Mouse (Mus musculus) CH12.LX (cell line): ENCODE measurements around the gene Bpifa1. TPM values are rescaled to one million over a fixed set of nuclear protein-coding genes. Genes with fewer than 3 reads are reported as not detected.

ENCODE experiments used
- DNase-seq: peaks from one replicate; pipeline ENCODE4 v3.0.0-alpha.2; 2013; ENCODE audit errors: extremely low read depth
- H3K27ac ChIP-seq: 2 replicates; pipeline ENCODE4 v1.5.1; 2012; ENCODE audit warnings: low read depth, mild to moderate bottlenecking, control low read depth, moderate library complexity; ENCODE audit not compliant: insufficient read depth
- H3K27me3 ChIP-seq: replicated peaks from 2 replicates; pipeline ENCODE3; 2012; ENCODE audit warnings: inconsistent platforms
- H3K36me3 ChIP-seq, 2 experiments: replicated peaks in 1 of 2; 2 replicates each; pipeline versions ENCODE3 to v1.6.1; 2012; ENCODE audit warnings: inconsistent platforms in 1 of 2, low read length in 1 of 2, mild to moderate bottlenecking in 1 of 2, mixed read lengths in 1 of 2, moderate library complexity in 1 of 2; ENCODE audit not compliant: control insufficient read depth in 1 of 2, insufficient read depth in 1 of 2
- H3K4me1 ChIP-seq, 2 experiments: 2 replicates each; pipeline ENCODE4 v1.6.1; 2012; ENCODE audit warnings: inconsistent platforms in 1 of 2, moderate library complexity in 1 of 2; ENCODE audit not compliant: insufficient read depth in 2 of 2, control insufficient read depth in 1 of 2
- H3K4me2 ChIP-seq: 2 replicates; pipeline ENCODE4 v1.6.1; 2012; ENCODE audit warnings: low read depth, mild to moderate bottlenecking, control low read depth; ENCODE audit not compliant: poor library complexity, insufficient read depth, severe bottlenecking
- H3K4me3 ChIP-seq, 3 experiments: fragments of 150-350 bp in 1 of 3; sonication (generic) in 1 of 3; replicated peaks in 1 of 3; 2 replicates each; pipeline versions ENCODE3 to v1.5.1; 2011 to 2012; ENCODE audit warnings: low read depth in 2 of 3, low read length in 2 of 3, mild to moderate bottlenecking in 2 of 3, moderate library complexity in 2 of 3, control low read depth in 1 of 3, improper control_type of control experiment in 1 of 3, inconsistent platforms in 1 of 3, mixed read lengths in 1 of 3; ENCODE audit not compliant: poor library complexity in 1 of 3
- H3K79me2 ChIP-seq: replicated peaks from 2 replicates; pipeline ENCODE4 v1.6.1; 2012; ENCODE audit warnings: mild to moderate bottlenecking, moderate library complexity; ENCODE audit not compliant: control insufficient read depth, poor library complexity, insufficient read depth, severe bottlenecking; ENCODE audit errors: extremely low read depth
- H3K9ac ChIP-seq: 2 replicates; pipeline ENCODE4 v1.6.1; 2012; ENCODE audit warnings: low read depth, mild to moderate bottlenecking, control low read depth, moderate library complexity; ENCODE audit not compliant: insufficient read depth
- H3K9me3 ChIP-seq: replicated peaks from 2 replicates; pipeline ENCODE3; 2012; ENCODE audit warnings: low read length, inconsistent platforms, mixed read lengths
- BHLHE40 ChIP-seq: IDR thresholded peaks from 2 replicates; pipeline ENCODE4 v1.6.1; 2011; ENCODE audit warnings: mild to moderate bottlenecking, low read depth, low read length, improper control_type of control experiment
- CHD1 ChIP-seq: IDR thresholded peaks from 2 replicates; pipeline ENCODE4 v1.6.1; 2012; ENCODE audit warnings: low read depth, low read length, improper control_type of control experiment, inconsistent platforms
- CHD2 ChIP-seq: IDR thresholded peaks from 2 replicates; pipeline ENCODE4 v1.6.1; 2011; ENCODE audit warnings: low read length, improper control_type of control experiment
- CTCF ChIP-seq, 2 experiments: IDR thresholded peaks in 1 of 2; conservative IDR thresholded peaks in 1 of 2; 2 replicates each; pipeline ENCODE4 v1.5.1; 2011 to 2012; ENCODE audit warnings: low read depth in 2 of 2, low read length in 2 of 2, improper control_type of control experiment in 1 of 2, inconsistent platforms in 1 of 2, mild to moderate bottlenecking in 1 of 2, moderate library complexity in 1 of 2
- ELF1 ChIP-seq: IDR thresholded peaks from 2 replicates; pipeline ENCODE4 v1.6.1; 2014; ENCODE audit warnings: low read depth, mild to moderate bottlenecking, inconsistent platforms, low read length, improper control_type of control experiment
- GABPA ChIP-seq: IDR thresholded peaks from 2 replicates; pipeline ENCODE4 v1.6.1; 2012; ENCODE audit warnings: low read depth, low read length, improper control_type of control experiment, inconsistent platforms; ENCODE audit not compliant: insufficient replicate concordance
- HCFC1 ChIP-seq: IDR thresholded peaks from 2 replicates; pipeline ENCODE4 v1.6.1; 2012; ENCODE audit warnings: low read depth, mild to moderate bottlenecking, inconsistent platforms, low read length, improper control_type of control experiment
- IRF4 ChIP-seq: IDR thresholded peaks from 2 replicates; pipeline ENCODE4 v1.6.1; 2014; ENCODE audit warnings: low read depth, mild to moderate bottlenecking, inconsistent platforms, low read length, improper control_type of control experiment
- JUND ChIP-seq: conservative IDR thresholded peaks from 2 replicates; pipeline ENCODE4 v1.6.1; 2011; ENCODE audit warnings: low read depth, low read length, improper control_type of control experiment
- KAT2A ChIP-seq: IDR thresholded peaks from 2 replicates; pipeline ENCODE4 v1.6.1; 2012; ENCODE audit warnings: low read length, improper control_type of control experiment, inconsistent platforms; ENCODE audit not compliant: insufficient replicate concordance
- MAFK ChIP-seq: IDR thresholded peaks from 2 replicates; pipeline ENCODE4 v1.6.1; 2011; ENCODE audit warnings: low read length, improper control_type of control experiment; ENCODE audit not compliant: insufficient replicate concordance
- MAX ChIP-seq: IDR thresholded peaks from 2 replicates; pipeline ENCODE4 v1.6.1; 2011; ENCODE audit warnings: low read length, improper control_type of control experiment
- MAZ ChIP-seq: IDR thresholded peaks from 2 replicates; pipeline ENCODE4 v1.6.1; 2012; ENCODE audit warnings: low read depth, mild to moderate bottlenecking, inconsistent platforms, low read length, improper control_type of control experiment, moderate library complexity
- MXI1 ChIP-seq: IDR thresholded peaks from 2 replicates; pipeline ENCODE4 v1.6.1; 2011; ENCODE audit warnings: mild to moderate bottlenecking, low read depth, low read length, improper control_type of control experiment
- MYC ChIP-seq: IDR thresholded peaks from 2 replicates; pipeline ENCODE4 v1.6.1; 2011; ENCODE audit warnings: low read depth, mild to moderate bottlenecking, improper control_type of control experiment, low read length
- NELFE ChIP-seq: IDR thresholded peaks from 2 replicates; pipeline ENCODE4 v1.6.1; 2011; ENCODE audit warnings: low read depth, low read length, improper control_type of control experiment
- POLR2A ChIP-seq: IDR thresholded peaks from 2 replicates; pipeline ENCODE4 v1.6.1; 2011; ENCODE audit warnings: low read depth, mild to moderate bottlenecking, improper control_type of control experiment, low read length
- POLR2AphosphoS2 ChIP-seq: IDR thresholded peaks from 2 replicates; pipeline ENCODE4 v1.6.1; 2011; ENCODE audit warnings: low read depth, low read length, improper control_type of control experiment
- RAD21 ChIP-seq: IDR thresholded peaks from 2 replicates; pipeline ENCODE4 v1.6.1; 2011; ENCODE audit warnings: low read depth, mild to moderate bottlenecking, low read length, improper control_type of control experiment, moderate library complexity
- SIN3A ChIP-seq: IDR thresholded peaks from 2 replicates; pipeline ENCODE4 v1.6.1; 2012; ENCODE audit warnings: low read length, improper control_type of control experiment, inconsistent platforms
- SMC3 ChIP-seq: IDR thresholded peaks from 2 replicates; pipeline ENCODE4 v1.6.1; 2011; ENCODE audit warnings: low read depth, low read length, improper control_type of control experiment
- TBP ChIP-seq: conservative IDR thresholded peaks from 2 replicates; pipeline ENCODE4 v1.6.1; 2011; ENCODE audit warnings: low read depth, low read length, improper control_type of control experiment
- UBTF ChIP-seq: IDR thresholded peaks from 2 replicates; pipeline ENCODE4 v1.6.1; 2012; ENCODE audit warnings: low read depth, mild to moderate bottlenecking, inconsistent platforms, low read length, improper control_type of control experiment, moderate library complexity
- USF2 ChIP-seq: conservative IDR thresholded peaks from 2 replicates; pipeline ENCODE4 v1.6.1; 2011; ENCODE audit warnings: low read depth, low read length, improper control_type of control experiment
- ZMIZ1 ChIP-seq: IDR thresholded peaks from 2 replicates; pipeline ENCODE4 v1.6.1; 2012; ENCODE audit warnings: low read depth, mild to moderate bottlenecking, inconsistent platforms, low read length, improper control_type of control experiment
- ZNF384 ChIP-seq: IDR thresholded peaks from 2 replicates; pipeline ENCODE4 v1.6.1; 2012; ENCODE audit warnings: low read depth, low read length, improper control_type of control experiment, inconsistent platforms
- dilution Hi-C: fragments of 300-500 bp; cut with MboI; formaldehyde crosslinking; loops from 2 replicates; pipeline ENCODE4 v1.14.3; 2020; ENCODE audit warnings: low sequenced_read_pairs; ENCODE audit not compliant: extremely low pct_unique_long_range_greater_than_20kb, extremely low pct_ligation_motif_present
- in situ Hi-C: fragments of 300-500 bp; cut with MboI; formaldehyde crosslinking; loops from 3 replicates; pipeline ENCODE4 v1.14.3; 2019; ENCODE audit warnings: low sequenced_read_pairs, low pct_ligation_motif_present, low pct_unique_long_range_greater_than_20kb, mixed read lengths
- polyA plus RNA-seq: library from polyadenylated mRNA; unstranded; fragments of >175 nt; gene quantifications from 2 replicates; pipeline ENCODE4 v1.2.1, GENCODE M21; 2012; ENCODE audit warnings: low read depth; ENCODE audit not compliant: insufficient read length
- total RNA-seq, 2 experiments: library from RNA; depleted of rRNA; stranded (reverse); fragments of 300-350 nt in 1 of 2; fragments of >200 nt in 1 of 2; gene quantifications; 2 replicates each; pipeline ENCODE4 v1.2.3; 2012 to 2014

Gene Bpifa1
- total and polyA plus RNA-seq, 3 experiments = not detected

DNA sequence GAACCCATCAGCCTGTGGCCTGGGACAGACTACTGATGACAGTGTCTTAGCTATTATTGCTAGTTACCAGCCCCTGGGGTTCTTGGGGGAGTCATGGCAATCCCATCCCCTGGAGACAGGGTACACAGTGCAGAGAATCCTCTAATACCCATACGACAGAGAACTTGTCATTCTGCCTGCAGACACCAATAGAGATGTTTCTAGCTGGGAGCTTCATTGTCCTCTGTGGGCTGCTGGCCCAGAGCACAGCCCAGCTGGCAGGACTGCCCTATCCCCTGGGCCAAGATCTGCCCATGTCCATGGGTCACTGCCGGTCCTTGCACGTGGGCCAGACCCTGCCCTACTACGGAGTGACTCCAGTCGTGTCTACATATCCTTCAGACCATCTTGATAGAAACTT lies 20.6 kb downstream of the Bpifa1 start:
- H3K79me2 ChIP-seq = no peaks in the 10 kb centered on the region

GRCm38 (mm10) chr2:154169172-154169571 lies 26.5 kb downstream of the Bpifa1 start:
- Histone ChIP-seq H3K79me2 (no peaks in the 10 kb centered on the region), H3K9ac (no peak overlapping the region), H3K4me2 (no peak overlapping the region)
- TF ChIP-seq ELF1 (no peak), MXI1 (no peak), CHD2 (no peak), HCFC1 (no peak), SMC3 (no peak), MAFK (no peak), RAD21 (no peak), SIN3A (no peak), IRF4 (no peak), BHLHE40 (no peak), JUND (no peak), NELFE (no peak), ZMIZ1 (no peak), POLR2AphosphoS2 (no peak), CTCF (conservative IDR thresholded peaks at IDR 0.05 in 1 of 2, IDR thresholded peaks at IDR 0.05 in 1 of 2; ENCODE audit: low read depth in 2 of 2, low read length in 2 of 2) (no peak), GABPA (no peak)
- TF ChIP-seq, all 38 proteins: peak for 0
- Histone ChIP-seq H3K4me1 (peaks cover 0 to 4% of the 10 kb centered on the region in 2 experiments; a peak in 1 of 4 replicates), H3K9me3 (no peaks in the 10 kb centered on the region), H3K27ac (no peak overlapping the region), H3K27me3 (peaks cover 85% of the 10 kb centered on the region), H3K4me3 (no peak overlapping the region), H3K36me3 (no peaks in the 10 kb centered on the region)
- in situ Hi-C loops (no loop called here), dilution Hi-C loops (no loop called here)
- no peak for DNase-seq

More for the DNA sequence above, 20.6 kb downstream of the Bpifa1 start:
- dilution Hi-C loops (no loop called here), in situ Hi-C loops (no loop called here)
- no peaks in the 10 kb centered on the region for H3K4me1 ChIP-seq
- peaks cover 84% of the 10 kb centered on the region for H3K27me3 ChIP-seq
- H3K9me3 ChIP-seq = peaks cover 7% of the 10 kb centered on the region
- H3K4me2 ChIP-seq = no peak overlapping the region
- no peak overlapping the region for H3K27ac ChIP-seq
- H3K4me3 ChIP-seq = no peak overlapping the region
- TF ChIP-seq CHD1 (no peak), TBP (no peak), NELFE (no peak), HCFC1 (no peak), ELF1 (no peak), USF2 (no peak), BHLHE40 (no peak), MXI1 (no peak), MAFK (no peak), KAT2A (no peak), UBTF (no peak), MAZ (no peak), MAX (no peak), POLR2A (no peak), ZNF384 (no peak), CTCF (conservative IDR thresholded peaks at IDR 0.05 in 1 of 2, IDR thresholded peaks at IDR 0.05 in 1 of 2; ENCODE audit: low read depth in 2 of 2, low read length in 2 of 2) (no peak), SMC3 (no peak), MYC (no peak)
- DNase-seq = no peak
- H3K9ac ChIP-seq = no peak overlapping the region
- no peaks in the 10 kb centered on the region for H3K36me3 ChIP-seq
